Mouse (Mus musculus): ENCODE results near the gene Micall1. TPM values are rescaled to one million over a fixed set of nuclear protein-coding genes. Genes with fewer than 3 reads are reported as not detected.

Micall1 gene
- polyA plus RNA-seq, 1 experiment from 2014 or later = 10.4 TPM

DNA sequence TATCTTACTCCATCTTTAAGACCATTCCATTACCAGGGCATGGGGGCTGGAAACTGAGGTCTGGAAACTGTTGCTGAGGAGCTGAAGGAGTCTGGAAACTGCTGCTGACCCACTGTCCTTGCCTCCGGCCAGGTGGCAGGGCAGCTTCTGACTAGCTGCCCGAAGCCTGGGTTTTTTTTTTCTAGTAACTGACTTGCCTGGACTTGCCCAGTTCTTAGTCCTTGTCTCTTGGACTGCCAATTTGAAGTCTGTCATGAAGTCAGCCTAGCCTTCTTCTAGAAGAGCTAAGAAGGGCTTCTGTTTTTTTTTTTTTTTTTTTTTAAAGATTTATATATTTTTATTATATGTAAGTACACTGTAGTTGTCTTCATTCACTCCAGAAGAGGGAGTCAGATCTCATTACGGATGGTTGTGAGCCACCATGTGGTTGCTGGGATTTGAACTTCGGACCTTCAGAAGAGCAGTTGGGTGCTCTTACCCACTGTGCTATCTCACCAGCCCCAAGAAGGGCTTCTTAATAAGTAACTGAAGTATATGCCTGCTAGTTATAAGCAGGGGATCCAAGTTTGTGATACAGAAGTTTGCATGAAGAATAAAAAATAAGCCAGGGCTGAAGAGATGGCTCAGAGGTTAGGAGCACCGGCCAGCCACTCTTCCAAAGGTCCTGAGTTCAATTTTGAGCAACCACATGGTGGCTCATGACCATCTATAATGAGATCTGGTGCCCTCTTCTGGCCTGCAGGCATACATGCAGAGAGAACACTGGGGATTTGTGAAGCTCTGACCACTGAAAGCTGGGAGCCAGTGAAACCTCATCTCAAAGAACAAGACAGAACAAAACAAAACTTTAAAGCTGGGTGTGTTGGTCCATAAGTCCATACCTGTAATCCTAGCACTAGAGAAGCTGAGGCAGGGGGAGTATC lies 37.3 kb upstream of the Micall1 start:
- 62% methylated on average over 5 of the region's 5 CpGs for WGBS
- ATAC-seq (ENCODE audit: insufficient read depth, low FRiP score) = no peak

DNA sequence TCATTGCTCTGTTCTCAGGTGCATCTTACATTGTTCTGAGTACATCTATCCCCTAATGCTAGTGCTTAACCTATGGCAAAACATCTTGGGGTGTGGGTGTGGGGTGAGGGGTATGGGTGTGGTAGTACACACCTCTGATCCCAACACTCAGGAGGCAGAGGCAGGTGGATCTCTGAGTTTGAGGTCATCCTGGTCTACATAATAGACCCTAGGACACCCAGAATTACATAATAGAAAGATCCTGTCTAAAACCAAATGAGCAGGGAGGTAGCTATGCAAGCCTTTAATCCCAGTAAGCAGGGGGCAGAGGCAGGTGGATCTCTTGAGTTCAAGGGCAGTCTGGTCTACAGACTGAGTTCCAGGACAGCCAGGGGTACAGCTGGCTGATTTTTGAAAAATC lies 34.9 kb upstream of the Micall1 start:
- Histone ChIP-seq H3K9me3 (replicated peaks; ENCODE audit: control insufficient read depth, low read length) (no peaks in the 10 kb centered on the region), H3K27me3 (ENCODE audit: control insufficient read depth, insufficient read depth, low read length) (no peaks in the 10 kb centered on the region), H3K36me3 (ENCODE audit: control insufficient read depth, insufficient read depth, low read length) (no peaks in the 10 kb centered on the region), H3K27ac (ENCODE audit: low read length) (no peak overlapping the region), H3K9ac (ENCODE audit: low read length) (no peak overlapping the region), H3K4me1 (ENCODE audit: control insufficient read depth, insufficient read depth, low read length) (peaks cover 13% of the 10 kb centered on the region), H3K4me3 (replicated peaks; ENCODE audit: low read length) (no peak overlapping the region), H3K4me2 (ENCODE audit: low read depth, low read length) (no peak overlapping the region)
- ATAC-seq (ENCODE audit: insufficient read depth, low FRiP score) = no peak

More for the DNA sequence above, 37.3 kb upstream of the Micall1 start:
- no peaks in the 10 kb centered on the region for H3K27me3 ChIP-seq (ENCODE audit: control insufficient read depth, insufficient read depth, low read length)
- H3K27ac ChIP-seq (ENCODE audit: low read length) = no peak overlapping the region
- no peak overlapping the region for H3K9ac ChIP-seq (ENCODE audit: low read length)
- no peaks in the 10 kb centered on the region for H3K36me3 ChIP-seq (ENCODE audit: control insufficient read depth, insufficient read depth, low read length)
- H3K9me3 ChIP-seq (replicated peaks; ENCODE audit: control insufficient read depth, low read length) = no peaks in the 10 kb centered on the region
- H3K4me2 ChIP-seq (ENCODE audit: low read depth, low read length) = no peak overlapping the region
- peaks cover 13% of the 10 kb centered on the region for H3K4me1 ChIP-seq (ENCODE audit: control insufficient read depth, insufficient read depth, low read length)
- H3K4me3 ChIP-seq (replicated peaks; ENCODE audit: low read length) = no peak overlapping the region

DNA sequence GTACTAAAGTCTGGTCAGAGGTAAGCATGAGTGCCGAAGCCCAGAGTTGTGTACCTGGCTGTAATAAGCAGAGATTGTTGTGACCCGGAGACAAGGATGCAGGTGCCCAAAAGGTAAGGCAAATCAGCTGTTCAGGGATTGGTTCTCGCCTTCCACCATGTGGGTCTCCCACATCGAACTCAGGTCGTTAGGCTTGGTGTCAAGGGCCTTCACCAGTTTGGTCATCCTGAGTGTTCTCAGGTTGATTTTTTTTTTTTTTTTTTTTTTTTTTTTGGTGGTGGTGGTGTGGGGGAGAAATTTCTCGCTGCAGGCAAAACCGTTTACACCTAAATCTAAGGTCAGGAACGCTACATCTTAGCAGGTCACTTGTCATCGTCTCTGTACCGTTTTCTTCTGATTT lies 34.3 kb upstream of the Micall1 start:
- 33% methylated on average over 10 of the region's 10 CpGs for WGBS
- H3K27ac ChIP-seq (ENCODE audit: low read length) = peak overlapping the region; percentile 92
- H3K4me3 ChIP-seq (replicated peaks; ENCODE audit: low read length) = peak overlapping the region; percentile 96
- H3K9me3 ChIP-seq (replicated peaks; ENCODE audit: control insufficient read depth, low read length) = no peaks in the 10 kb centered on the region
- H3K36me3 ChIP-seq (ENCODE audit: control insufficient read depth, insufficient read depth, low read length) = 0 out of 2 replicates have a peak, but pooled peaks cover under 1% of the 10 kb centered on the region
- ATAC-seq (ENCODE audit: insufficient read depth, low FRiP score) = no peak
- H3K4me1 ChIP-seq (ENCODE audit: control insufficient read depth, insufficient read depth, low read length) = peaks cover 13% of the 10 kb centered on the region
- H3K9ac ChIP-seq (ENCODE audit: low read length) = peak overlapping the region; percentile 92
- peak overlapping the region; percentile 92 for H3K4me2 ChIP-seq (ENCODE audit: low read depth, low read length)
- no peaks in the 10 kb centered on the region for H3K27me3 ChIP-seq (ENCODE audit: control insufficient read depth, insufficient read depth, low read length)

DNA sequence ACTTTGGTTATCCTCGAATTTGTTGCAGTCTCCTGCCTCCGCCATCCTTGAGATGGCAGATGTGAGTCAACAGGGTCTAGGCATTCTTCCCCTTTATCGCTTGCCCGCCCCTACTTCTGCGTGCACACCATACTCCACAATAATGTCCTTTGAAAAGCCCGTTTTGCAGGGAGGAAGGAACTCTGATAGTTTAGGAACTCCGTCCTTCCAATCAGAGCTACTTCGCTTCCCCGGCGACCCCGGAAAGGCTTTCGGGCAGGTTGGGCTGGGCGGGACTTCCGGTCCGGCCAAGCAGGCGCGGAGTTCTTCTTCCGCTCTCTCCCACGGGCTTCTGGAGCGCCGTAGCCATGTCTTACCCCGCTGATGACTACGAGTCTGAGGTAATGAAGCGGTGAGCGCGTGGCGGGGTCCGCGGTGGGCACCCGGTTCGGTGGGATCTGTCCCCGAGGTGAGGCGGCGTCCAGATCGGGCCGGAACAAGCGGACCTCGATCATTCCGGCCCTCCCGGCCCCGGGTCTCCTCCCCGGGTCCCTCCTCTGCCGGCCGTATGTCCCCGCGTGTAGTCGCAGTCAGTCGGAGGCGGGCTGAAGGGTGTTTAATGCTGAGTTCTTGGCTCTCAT lies 33.7 kb upstream of the Micall1 start, which contains the start of gene Eif3l:
Gene Eif3l (plus strand): TSS at position 267 of the 620 bp plus-strand sequence.
- Histone ChIP-seq H3K4me2 (ENCODE audit: low read depth, low read length) (peak within 1 kb of the TSS; percentile 92), H3K27me3 (ENCODE audit: control insufficient read depth, insufficient read depth, low read length) (no peaks in the 10 kb centered on the region), H3K4me3 (replicated peaks; ENCODE audit: low read length) (peak within 1 kb of the TSS; percentile 96), H3K27ac (ENCODE audit: low read length) (peak within 1 kb of the TSS; percentile 92), H3K36me3 (ENCODE audit: control insufficient read depth, insufficient read depth, low read length) (peaks cover 6% of the 10 kb centered on the region; the same call in 1 of the 2 replicates), H3K9me3 (replicated peaks; ENCODE audit: control insufficient read depth, low read length) (no peaks in the 10 kb centered on the region), H3K4me1 (ENCODE audit: control insufficient read depth, insufficient read depth, low read length) (peaks cover 13% of the 10 kb centered on the region), H3K9ac (ENCODE audit: low read length) (peak within 1 kb of the TSS; percentile 92)
- peak; percentile 91 for ATAC-seq (ENCODE audit: insufficient read depth, low FRiP score)
- WGBS = under 1% methylated on average over 49 of the region's 49 CpGs

DNA sequence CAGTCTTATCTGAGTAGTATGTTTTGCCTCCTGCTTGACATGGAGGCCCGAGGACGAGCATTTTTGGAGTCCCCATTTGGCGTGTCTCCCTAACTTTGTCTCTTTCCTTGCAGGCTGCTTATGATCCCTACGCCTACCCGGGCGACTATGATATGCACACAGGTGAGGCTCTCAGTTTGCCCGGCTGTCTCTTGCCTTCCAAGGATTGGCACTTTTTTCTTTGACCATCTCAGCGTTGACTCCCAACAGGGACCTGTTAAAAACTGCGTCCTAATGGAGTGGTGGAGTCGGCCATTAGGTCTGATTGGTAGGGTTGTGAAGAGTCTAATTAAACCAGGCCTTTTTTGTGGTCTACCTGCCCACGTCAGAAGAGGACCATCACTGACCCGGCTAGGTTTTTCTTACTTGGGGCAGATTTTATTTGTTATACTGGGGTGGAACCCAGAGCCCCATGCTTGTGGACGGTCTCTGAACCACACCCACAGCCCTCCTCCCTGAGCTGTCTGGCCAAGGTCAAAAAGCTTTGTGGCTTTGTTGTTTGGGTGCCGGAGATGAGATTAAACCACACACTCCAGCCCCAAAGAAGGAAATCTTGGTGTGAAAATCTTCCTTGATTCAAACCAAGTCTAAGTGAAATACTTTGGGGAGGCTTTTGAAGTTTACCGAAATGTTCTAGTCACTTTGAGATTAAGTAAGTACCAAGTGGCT lies 32.9 kb upstream of the Micall1 start:
- peak overlapping the region; percentile 92; the same call in 1 of the 2 replicates for H3K27ac ChIP-seq (ENCODE audit: low read length)
- peak overlapping the region; percentile 96 for H3K4me3 ChIP-seq (replicated peaks; ENCODE audit: low read length)
- no peaks in the 10 kb centered on the region for H3K27me3 ChIP-seq (ENCODE audit: control insufficient read depth, insufficient read depth, low read length)
- H3K4me1 ChIP-seq (ENCODE audit: control insufficient read depth, insufficient read depth, low read length) = peaks cover 13% of the 10 kb centered on the region
- H3K9me3 ChIP-seq (replicated peaks; ENCODE audit: control insufficient read depth, low read length) = no peaks in the 10 kb centered on the region
- H3K4me2 ChIP-seq (ENCODE audit: low read depth, low read length) = peak overlapping the region; percentile 92
- peak overlapping the region; percentile 92 for H3K9ac ChIP-seq (ENCODE audit: low read length)
- ATAC-seq (ENCODE audit: insufficient read depth, low FRiP score) = no peak
- H3K36me3 ChIP-seq (ENCODE audit: control insufficient read depth, insufficient read depth, low read length) = peaks cover 9% of the 10 kb centered on the region
- WGBS = 31% methylated on average over 15 of the region's 15 CpGs

DNA sequence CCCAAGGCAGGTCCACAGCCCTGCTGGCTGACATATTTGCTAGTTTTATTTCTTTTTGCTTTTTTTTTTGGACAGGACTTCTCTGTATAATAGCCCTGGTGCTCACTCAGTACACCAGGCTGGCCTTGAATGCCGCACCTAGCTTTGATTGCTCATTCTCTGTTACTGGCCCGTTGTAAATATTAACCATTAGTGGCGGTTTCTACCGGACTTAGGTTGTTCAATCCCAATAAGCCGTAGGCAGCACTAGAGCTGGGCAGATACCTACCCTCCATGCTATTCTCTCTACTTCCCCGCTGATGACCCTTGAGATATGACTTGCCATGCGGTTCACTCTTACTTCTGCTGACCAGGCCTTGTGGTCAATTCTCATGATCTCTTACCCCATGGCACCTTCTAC lies 29.1 kb upstream of the Micall1 start:
- H3K4me3 ChIP-seq (replicated peaks; ENCODE audit: low read length) = no peak overlapping the region
- no peaks in the 10 kb centered on the region for H3K27me3 ChIP-seq (ENCODE audit: control insufficient read depth, insufficient read depth, low read length)
- 89% methylated on average over 7 of the region's 7 CpGs for WGBS
- H3K27ac ChIP-seq (ENCODE audit: low read length) = no peak overlapping the region
- H3K4me2 ChIP-seq (ENCODE audit: low read depth, low read length) = no peak overlapping the region
- H3K9ac ChIP-seq (ENCODE audit: low read length) = no peak overlapping the region
- peaks cover 9% of the 10 kb centered on the region for H3K4me1 ChIP-seq (ENCODE audit: control insufficient read depth, insufficient read depth, low read length)
- no peak for ATAC-seq (ENCODE audit: insufficient read depth, low FRiP score)
- H3K36me3 ChIP-seq (ENCODE audit: control insufficient read depth, insufficient read depth, low read length) = peaks cover 33% of the 10 kb centered on the region
- H3K9me3 ChIP-seq (replicated peaks; ENCODE audit: control insufficient read depth, low read length) = no peaks in the 10 kb centered on the region

DNA sequence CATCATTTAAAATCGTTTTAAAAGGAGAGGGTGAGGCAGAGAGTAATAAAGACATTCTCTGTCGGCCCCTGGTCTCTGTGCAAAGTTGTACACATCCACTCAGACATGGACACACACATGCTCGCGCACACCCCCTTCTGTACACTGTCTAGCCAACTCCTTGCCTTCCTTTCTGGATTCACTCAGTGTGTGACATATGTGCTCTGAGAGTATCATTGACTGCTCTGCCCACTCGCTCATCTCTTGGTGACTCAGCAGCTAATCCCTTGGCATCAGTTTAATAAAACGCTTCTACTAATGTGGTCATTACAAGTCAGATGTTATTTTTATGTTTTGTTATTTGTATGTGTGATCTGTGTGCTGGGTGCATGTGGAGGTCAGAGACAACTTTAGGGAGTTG lies 16.4 kb upstream of the Micall1 start:
- Histone ChIP-seq H3K36me3 (ENCODE audit: control insufficient read depth, insufficient read depth, low read length) (peaks cover 12% of the 10 kb centered on the region), H3K4me1 (ENCODE audit: control insufficient read depth, insufficient read depth, low read length) (peaks cover 12% of the 10 kb centered on the region), H3K27ac (ENCODE audit: low read length) (peak overlapping the region; percentile 15; the same call in 1 of the 2 replicates), H3K27me3 (ENCODE audit: control insufficient read depth, insufficient read depth, low read length) (no peaks in the 10 kb centered on the region), H3K9ac (ENCODE audit: low read length) (0 out of 2 replicates have a peak overlapping the region, but pooled peaks have one; percentile 2), H3K4me2 (ENCODE audit: low read depth, low read length) (no peak overlapping the region), H3K4me3 (replicated peaks; ENCODE audit: low read length) (no peak overlapping the region), H3K9me3 (replicated peaks; ENCODE audit: control insufficient read depth, low read length) (no peaks in the 10 kb centered on the region)
- no peak for ATAC-seq (ENCODE audit: insufficient read depth, low FRiP score)
- WGBS = 77% methylated on average over 6 of the region's 6 CpGs

DNA sequence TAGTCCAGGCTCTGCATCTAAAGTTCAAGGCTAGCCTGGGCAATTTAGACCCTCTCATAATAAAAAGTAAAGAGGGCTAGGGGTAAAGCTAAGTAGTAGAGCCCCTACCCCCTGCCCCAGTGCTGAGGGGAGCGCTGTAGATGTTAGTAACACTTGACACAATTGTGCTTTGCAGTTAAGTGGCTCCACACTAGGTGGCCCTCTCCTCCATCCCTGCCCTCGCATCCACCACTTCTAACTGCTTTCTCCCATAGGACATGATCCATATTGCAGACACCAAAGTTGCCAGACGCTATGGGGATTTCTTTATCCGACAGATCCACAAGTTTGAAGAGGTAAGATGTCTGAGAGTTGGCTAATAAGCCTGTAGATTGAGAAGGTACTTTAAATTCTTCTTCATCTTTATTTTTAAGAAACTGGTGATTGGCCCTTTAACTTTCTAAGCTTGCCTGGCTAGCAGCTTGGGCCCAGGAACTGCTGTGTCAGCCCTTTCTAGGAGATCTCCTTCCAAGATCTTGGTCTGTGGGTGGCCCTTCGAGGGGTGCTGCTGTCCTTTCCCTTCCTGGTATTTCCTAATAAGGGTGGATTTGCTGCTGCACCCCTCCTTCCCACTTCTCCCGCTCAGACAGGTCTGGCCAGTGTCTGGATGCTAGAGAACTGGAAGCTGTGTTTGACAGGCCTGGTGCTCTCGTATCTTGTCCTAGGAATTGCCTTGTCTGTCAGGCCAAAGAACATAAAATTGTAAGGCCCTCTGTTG lies 15.4 kb upstream of the Micall1 start:
- Histone ChIP-seq H3K27me3 (ENCODE audit: control insufficient read depth, insufficient read depth, low read length) (no peaks in the 10 kb centered on the region), H3K4me2 (ENCODE audit: low read depth, low read length) (no peak overlapping the region), H3K27ac (ENCODE audit: low read length) (peak overlapping the region; percentile 82), H3K9ac (ENCODE audit: low read length) (0 out of 2 replicates have a peak overlapping the region, but pooled peaks have one; percentile 2), H3K4me1 (ENCODE audit: control insufficient read depth, insufficient read depth, low read length) (peaks cover 22% of the 10 kb centered on the region), H3K4me3 (replicated peaks; ENCODE audit: low read length) (no peak overlapping the region), H3K9me3 (replicated peaks; ENCODE audit: control insufficient read depth, low read length) (no peaks in the 10 kb centered on the region), H3K36me3 (ENCODE audit: control insufficient read depth, insufficient read depth, low read length) (peaks cover 12% of the 10 kb centered on the region)
- ATAC-seq (ENCODE audit: insufficient read depth, low FRiP score) = peak; percentile 74
- WGBS = 48% methylated on average over 7 of the region's 7 CpGs

All from stomach, embryonic 16.5 days (tissue).